Mouse (Mus musculus) thymus, adult 2 months (tissue): ENCODE measurements around the gene Plch1. TPM values are rescaled to one million over a fixed set of nuclear protein-coding genes. Genes with fewer than 3 reads are reported as not detected.

Experiments
- DNase-seq: peaks from one replicate; pipeline ENCODE4 v3.0.0; 2021
- H3K27ac ChIP-seq: fragments of 200-500 bp; 2 replicates; pipeline ENCODE4 v1.5.1; 2012; ENCODE audit warnings: low read length, control low read depth; ENCODE audit not compliant: control insufficient read depth, insufficient read depth
- H3K27me3 ChIP-seq: fragments of 200-500 bp; 2 replicates; pipeline ENCODE4 v1.6.1; 2012; ENCODE audit warnings: mild to moderate bottlenecking, low read length, moderate library complexity, mixed read lengths; ENCODE audit not compliant: control insufficient read depth, insufficient read depth
- H3K36me3 ChIP-seq: fragments of 200-500 bp; 2 replicates; pipeline ENCODE4 v1.6.1; 2012; ENCODE audit warnings: mild to moderate bottlenecking, low read length, moderate library complexity; ENCODE audit not compliant: control insufficient read depth, insufficient read depth
- H3K4me1 ChIP-seq: fragments of 200-500 bp; replicated peaks from 2 replicates; pipeline ENCODE4 v1.6.1; 2012; ENCODE audit warnings: low read length; ENCODE audit not compliant: control insufficient read depth, insufficient read depth
- H3K4me3 ChIP-seq: fragments of 200-500 bp; 2 replicates; pipeline ENCODE4 v1.5.1; 2012; ENCODE audit warnings: mild to moderate bottlenecking, low read length, control low read depth, moderate library complexity; ENCODE audit not compliant: control insufficient read depth, insufficient read depth
- CTCF ChIP-seq: fragments of 200-500 bp; IDR thresholded peaks from 2 replicates; pipeline ENCODE4 v1.5.1; 2012; ENCODE audit warnings: mild to moderate bottlenecking, control low read depth, low read length, moderate library complexity, borderline replicate concordance; ENCODE audit not compliant: control insufficient read depth, poor library complexity, insufficient read depth; ENCODE audit errors: extremely low read depth
- POLR2A ChIP-seq: fragments of 200-500 bp; IDR thresholded peaks from 2 replicates; pipeline ENCODE4 v1.6.1; 2012; ENCODE audit warnings: mild to moderate bottlenecking, low read length, control low read depth, moderate library complexity; ENCODE audit not compliant: control insufficient read depth, poor library complexity, insufficient read depth; ENCODE audit errors: extremely low read depth
- WGBS: fragments of 180-500 bp; shearing (Covaris S2); methylation state at CpG from one replicate; pipeline ENCODE4 v1.1.7; 2018; 5-methylcytosine and 5-hydroxymethylcytosine counted together
- polyA plus RNA-seq: library from polyadenylated mRNA; depleted of rRNA; stranded (reverse); fragments of >200 nt; gene quantifications from 2 replicates; pipeline ENCODE4 v1.2.3, GENCODE M21; 2012

Gene Plch1
- polyA plus RNA-seq, 1 experiment = 0.15 TPM

DNA sequence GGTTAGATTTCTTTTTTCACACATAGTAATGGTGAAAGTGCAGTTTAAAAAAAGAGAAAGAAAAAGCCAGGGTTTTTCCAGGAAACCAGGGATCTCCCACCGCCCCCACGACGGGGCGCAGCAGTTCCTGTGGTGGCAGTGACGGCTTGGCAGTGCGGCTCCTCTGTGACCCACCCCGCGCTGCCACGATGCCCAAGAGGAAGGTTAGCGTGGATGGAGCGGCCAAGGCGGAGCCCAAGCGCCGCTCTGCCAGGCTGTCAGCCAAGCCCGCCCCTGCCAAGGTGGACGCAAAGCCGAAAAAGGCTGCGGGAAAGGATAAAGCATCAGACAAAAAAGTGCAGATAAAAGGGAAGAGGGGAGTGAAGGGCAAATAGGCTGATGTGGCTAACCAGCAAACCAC lies 6.0 kb upstream of the Plch1 start:
- Histone ChIP-seq H3K4me1 (no peaks in the 10 kb centered on the region), H3K27ac (no peak overlapping the region), H3K27me3 (peaks cover 5% of the 10 kb centered on the region; the same call in 1 of the 2 replicates), H3K36me3 (no peaks in the 10 kb centered on the region), H3K4me3 (no peak overlapping the region)
- WGBS = 2% methylated on average over 18 of the region's 18 CpGs
- no peak for TF ChIP-seq POLR2A
- no peak for TF ChIP-seq CTCF
- DNase-seq = no peak

DNA sequence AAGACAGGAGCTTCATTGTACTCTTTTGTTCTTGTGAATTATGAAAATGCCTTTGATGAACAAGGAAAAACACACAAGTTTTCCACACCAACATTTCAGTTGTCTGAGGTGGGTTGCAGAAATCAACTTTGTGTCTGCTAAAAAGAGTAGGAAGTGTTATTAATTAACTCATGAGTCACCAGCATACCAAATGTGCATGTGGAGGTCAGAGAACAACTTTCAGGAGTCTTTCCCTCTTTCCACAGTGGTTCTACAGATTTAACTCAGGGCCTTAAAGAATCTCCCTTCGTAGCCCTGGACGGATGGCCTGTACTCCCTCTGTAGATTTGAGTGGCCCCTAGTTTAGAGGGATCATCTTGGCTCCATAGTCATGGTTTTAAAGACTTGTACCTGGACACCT lies 4.9 kb upstream of the Plch1 start:
- no peak for DNase-seq
- Histone ChIP-seq H3K27ac (no peak overlapping the region), H3K4me1 (no peaks in the 10 kb centered on the region), H3K36me3 (no peaks in the 10 kb centered on the region), H3K4me3 (no peak overlapping the region), H3K27me3 (peaks cover 6% of the 10 kb centered on the region; the same call in 1 of the 2 replicates)
- WGBS = 95% methylated on average over 2 of the region's 2 CpGs
- TF ChIP-seq POLR2A = no peak
- TF ChIP-seq CTCF = no peak

DNA sequence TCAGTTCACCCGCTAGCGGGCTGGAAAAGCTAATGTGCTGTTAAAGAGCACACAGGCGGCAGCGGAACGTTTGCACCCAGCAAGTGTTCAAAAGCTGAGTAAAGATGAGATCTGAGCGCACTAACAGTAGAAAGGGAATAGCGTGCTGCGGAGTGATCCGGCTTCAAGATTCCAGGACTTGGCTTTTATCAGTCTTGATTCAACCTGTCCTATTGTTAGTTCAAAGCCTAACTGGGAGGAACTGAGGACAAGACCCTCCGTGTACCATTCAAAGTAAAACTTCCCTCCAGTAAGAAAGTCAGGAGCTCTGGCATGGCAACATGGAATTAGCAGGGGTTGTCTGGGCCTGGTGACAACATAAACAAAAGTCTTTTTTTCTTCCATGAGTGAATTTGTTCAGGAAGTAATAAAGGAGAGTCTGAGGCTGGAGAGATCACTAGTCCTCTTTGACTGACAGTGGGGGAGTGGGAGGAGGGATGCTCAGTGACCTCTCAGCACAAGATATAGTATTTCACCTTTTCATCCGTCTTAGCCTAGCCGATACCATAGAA lies 824 bp upstream of the Plch1 start:
- 40% methylated on average over 12 of the region's 12 CpGs for WGBS
- Histone ChIP-seq H3K27me3 (peaks cover 2% of the 10 kb centered on the region; the same call in 1 of the 2 replicates), H3K4me3 (no peak overlapping the region), H3K27ac (no peak overlapping the region), H3K36me3 (no peaks in the 10 kb centered on the region), H3K4me1 (peaks cover 4% of the 10 kb centered on the region; the same call in 1 of the 2 replicates)
- no peak for TF ChIP-seq CTCF
- no peak for TF ChIP-seq POLR2A
- no peak for DNase-seq

GRCm38 (mm10) chr3:63898581-63899308 lies 527 bp downstream of the Plch1 start:
- peaks cover 2% of the 10 kb centered on the region; the same call in 1 of the 2 replicates for H3K27me3 ChIP-seq
- H3K4me1 ChIP-seq = peaks cover 4% of the 10 kb centered on the region; the same call in 1 of the 2 replicates
- TF ChIP-seq CTCF (no peak), POLR2A (no peak)
- H3K4me3 ChIP-seq = peak overlapping the region; percentile 37
- WGBS = 1% methylated on average over 41 of the region's 41 CpGs
- peak; percentile 40 for DNase-seq
- H3K36me3 ChIP-seq = no peaks in the 10 kb centered on the region
- H3K27ac ChIP-seq = no peak overlapping the region

GRCm38 (mm10) chr3:63897177-63897576 lies 2.1 kb downstream of the Plch1 start:
- TF ChIP-seq POLR2A = no peak
- H3K4me3 ChIP-seq = no peak overlapping the region
- WGBS = 86% methylated on average over 1 of the region's 1 CpGs

GRCm38 (mm10) chr3:63896303-63896702 lies 3.0 kb downstream of the Plch1 start:
- Histone ChIP-seq H3K27me3 (peaks cover 2% of the 10 kb centered on the region; the same call in 1 of the 2 replicates), H3K27ac (no peak overlapping the region), H3K4me3 (no peak overlapping the region), H3K4me1 (peaks cover 6% of the 10 kb centered on the region; the same call in 1 of the 2 replicates), H3K36me3 (no peaks in the 10 kb centered on the region)
- no peak for DNase-seq
- 90% methylated on average over 4 of the region's 4 CpGs for WGBS
- TF ChIP-seq POLR2A (no peak), CTCF (no peak)

More at GRCm38 (mm10) chr3:63897177-63897576, 2.1 kb downstream of the Plch1 start:
- no peak for DNase-seq
- Histone ChIP-seq H3K36me3 (no peaks in the 10 kb centered on the region), H3K27ac (no peak overlapping the region), H3K27me3 (peaks cover 2% of the 10 kb centered on the region; the same call in 1 of the 2 replicates), H3K4me1 (peaks cover 6% of the 10 kb centered on the region; the same call in 1 of the 2 replicates)

DNA sequence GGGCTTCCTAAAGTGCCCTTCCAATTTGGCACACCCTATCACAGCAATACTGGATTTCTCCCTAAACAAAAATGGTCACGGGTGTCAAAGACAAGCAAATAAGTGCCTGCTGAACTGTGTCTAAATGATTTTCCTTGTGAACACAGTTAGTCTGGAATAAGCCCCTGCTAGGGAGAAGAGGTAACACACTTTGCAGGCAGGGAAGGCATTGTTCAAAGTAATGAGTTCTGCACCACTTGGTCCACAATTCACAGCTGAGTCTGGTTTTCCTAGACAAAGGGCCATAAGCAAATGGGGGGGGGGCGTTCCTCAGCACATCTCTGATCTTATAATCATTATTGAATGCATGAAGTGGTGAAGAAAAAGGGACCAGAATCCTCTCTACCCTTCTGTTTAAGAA lies 3.5 kb downstream of the Plch1 start:
- Histone ChIP-seq H3K4me3 (no peak overlapping the region), H3K27ac (no peak overlapping the region), H3K36me3 (no peaks in the 10 kb centered on the region), H3K27me3 (peaks cover 2% of the 10 kb centered on the region; the same call in 1 of the 2 replicates), H3K4me1 (peaks cover 6% of the 10 kb centered on the region; the same call in 1 of the 2 replicates)
- no peak for DNase-seq
- 89% methylated on average over 2 of the region's 2 CpGs for WGBS
- no peak for TF ChIP-seq POLR2A
- TF ChIP-seq CTCF = no peak
